Mouse (Mus musculus) ES-Bruce4 (cell line): ENCODE results near the gene Pitpnc1. TPM values are rescaled to one million over a fixed set of nuclear protein-coding genes. Genes with fewer than 3 reads are reported as not detected.

Experiments
- H3K27ac ChIP-seq: 2 replicates; pipeline ENCODE4 v1.5.1; 2012; ENCODE audit warnings: low read length, inconsistent platforms; ENCODE audit not compliant: insufficient read depth
- H3K27me3 ChIP-seq: 2 replicates; pipeline ENCODE4 v1.6.1; 2012; ENCODE audit warnings: mild to moderate bottlenecking, low read length, inconsistent platforms; ENCODE audit not compliant: control insufficient read depth, poor library complexity, insufficient read depth, severe bottlenecking
- H3K36me3 ChIP-seq: 2 replicates; pipeline ENCODE4 v1.6.1; 2012; ENCODE audit warnings: inconsistent platforms, mild to moderate bottlenecking, low read length, moderate library complexity; ENCODE audit not compliant: control insufficient read depth, poor library complexity, insufficient read depth, severe bottlenecking
- H3K4me1 ChIP-seq: one replicate; pipeline ENCODE4 v1.8.1; 2011; ENCODE audit warnings: low read length; ENCODE audit not compliant: control insufficient read depth, insufficient read depth
- H3K4me3 ChIP-seq: 2 replicates; pipeline ENCODE4 v1.5.1; 2011; ENCODE audit warnings: low read depth, mild to moderate bottlenecking, low read length
- H3K9ac ChIP-seq: 2 replicates; pipeline ENCODE4 v1.6.1; 2012; ENCODE audit warnings: low read depth, mild to moderate bottlenecking, inconsistent platforms; ENCODE audit not compliant: poor library complexity, severe bottlenecking
- H3K9me3 ChIP-seq: replicated peaks from 2 replicates; pipeline ENCODE4 v1.6.1; 2012; ENCODE audit warnings: mild to moderate bottlenecking, low read length, inconsistent platforms; ENCODE audit not compliant: control insufficient read depth, poor library complexity, insufficient read depth, severe bottlenecking
- CTCF ChIP-seq: IDR thresholded peaks from one replicate; pipeline ENCODE4 v1.8.1; 2011; ENCODE audit warnings: low read depth, low read length
- EP300 ChIP-seq: IDR thresholded peaks from 2 replicates; pipeline ENCODE4 v1.6.1; 2011; ENCODE audit warnings: low read depth, low read length; ENCODE audit not compliant: insufficient read depth
- POLR2A ChIP-seq: IDR thresholded peaks from one replicate; pipeline ENCODE4 v1.8.1; 2011; ENCODE audit warnings: low read length; ENCODE audit not compliant: insufficient read depth
- polyA plus RNA-seq: library from polyadenylated mRNA; stranded (reverse); fragments of >200 nt; gene quantifications from 2 replicates; pipeline ENCODE4 v1.2.4, GENCODE M21; 2011; ENCODE audit warnings: low read depth; ENCODE audit not compliant: missing spikeins, insufficient read depth, insufficient read length

The Pitpnc1 gene
- polyA plus RNA-seq, 1 experiment: 27.1 TPM

GRCm38 (mm10) chr11:107272351-107272975 lies 198.0 kb downstream of the Pitpnc1 start:
- Histone ChIP-seq H3K9me3 (no peaks in the 10 kb centered on the region), H3K9ac (no peak overlapping the region), H3K36me3 (no peaks in the 10 kb centered on the region), H3K4me3 (no peak overlapping the region), H3K4me1 (peaks cover 1% of the 10 kb centered on the region), H3K27me3 (no peaks in the 10 kb centered on the region), H3K27ac (no peak overlapping the region)
- TF ChIP-seq CTCF (no peak), EP300 (no peak), POLR2A (no peak)

- Histone ChIP-seq H3K36me3 (no peaks in the 10 kb centered on the region), H3K9me3 (no peaks in the 10 kb centered on the region), H3K27me3 (no peaks in the 10 kb centered on the region), H3K4me1 (no peaks in the 10 kb centered on the region), H3K4me3 (no peak overlapping the region), H3K27ac (no peak overlapping the region), H3K9ac (no peak overlapping the region)
- no peak for TF ChIP-seq EP300
- no peak for TF ChIP-seq CTCF
Measured at GRCm38 (mm10) chr11:107270564-107270963, 199.9 kb downstream of the Pitpnc1 start.

GRCm38 (mm10) chr11:107267522-107267921 lies 203.0 kb downstream of the Pitpnc1 start:
- Histone ChIP-seq H3K36me3 (no peaks in the 10 kb centered on the region), H3K4me1 (peaks cover 2% of the 10 kb centered on the region), H3K27ac (no peak overlapping the region), H3K9me3 (no peaks in the 10 kb centered on the region), H3K27me3 (no peaks in the 10 kb centered on the region), H3K9ac (no peak overlapping the region), H3K4me3 (no peak overlapping the region)
- TF ChIP-seq CTCF (no peak), POLR2A (no peak), EP300 (no peak)

- Histone ChIP-seq H3K9me3 (no peaks in the 10 kb centered on the region), H3K9ac (no peak overlapping the region), H3K27me3 (no peaks in the 10 kb centered on the region), H3K4me1 (peaks cover 3% of the 10 kb centered on the region), H3K36me3 (no peaks in the 10 kb centered on the region), H3K27ac (peak overlapping the region; percentile 59), H3K4me3 (no peak overlapping the region)
- TF ChIP-seq CTCF (no peak), POLR2A (no peak)
Measured at GRCm38 (mm10) chr11:107265861-107266260, 204.6 kb downstream of the Pitpnc1 start.

- TF ChIP-seq EP300 (no peak), CTCF (no peak), POLR2A (no peak)
- Histone ChIP-seq H3K9ac (peak overlapping the region; percentile 41), H3K9me3 (no peaks in the 10 kb centered on the region), H3K4me1 (peaks cover 5% of the 10 kb centered on the region), H3K4me3 (0 out of 2 replicates have a peak overlapping the region, but pooled peaks have one; percentile 4), H3K36me3 (no peaks in the 10 kb centered on the region), H3K27ac (peak overlapping the region; percentile 22), H3K27me3 (no peaks in the 10 kb centered on the region)
Measured at GRCm38 (mm10) chr11:107264889-107265615, 205.4 kb downstream of the Pitpnc1 start.

- Histone ChIP-seq H3K9me3 (no peaks in the 10 kb centered on the region), H3K9ac (no peak overlapping the region), H3K27ac (no peak overlapping the region), H3K36me3 (no peaks in the 10 kb centered on the region), H3K4me3 (no peak overlapping the region), H3K27me3 (no peaks in the 10 kb centered on the region), H3K4me1 (peaks cover 5% of the 10 kb centered on the region)
- TF ChIP-seq CTCF (no peak), EP300 (no peak), POLR2A (no peak)
Measured at GRCm38 (mm10) chr11:107263838-107264237, 206.7 kb downstream of the Pitpnc1 start.
